Mouse (Mus musculus): ENCODE measurements around the gene Olfr1330. TPM values are rescaled to one million over a fixed set of nuclear protein-coding genes. Genes with fewer than 3 reads are reported as not detected.

Olfr1330 gene
- polyA plus RNA-seq (2012; rRNA removed) = not detected in 2 replicates

DNA sequence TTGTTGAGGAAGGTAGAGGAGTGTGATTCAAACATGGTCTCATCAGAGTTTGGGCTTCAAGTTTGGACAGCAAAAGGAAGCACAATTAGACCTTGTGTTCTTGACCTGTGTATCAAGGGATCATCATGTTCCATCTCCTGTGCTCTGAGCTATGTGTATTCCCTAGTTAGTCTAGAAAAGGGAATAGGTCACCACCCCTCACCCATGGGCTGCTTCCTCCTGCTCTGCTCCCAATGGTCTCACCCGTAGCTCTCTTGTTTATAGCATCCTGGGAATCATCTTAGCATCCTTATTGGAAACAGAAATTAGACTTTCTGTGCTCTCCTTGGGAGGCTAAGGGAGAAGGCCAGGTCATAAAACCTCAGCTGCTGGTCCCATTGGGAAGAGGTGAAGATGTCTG is at the start of gene Olfr1330:
TSS of gene Olfr1330 (plus strand) at position 301 of the 400 bp plus-strand sequence.

DNA sequence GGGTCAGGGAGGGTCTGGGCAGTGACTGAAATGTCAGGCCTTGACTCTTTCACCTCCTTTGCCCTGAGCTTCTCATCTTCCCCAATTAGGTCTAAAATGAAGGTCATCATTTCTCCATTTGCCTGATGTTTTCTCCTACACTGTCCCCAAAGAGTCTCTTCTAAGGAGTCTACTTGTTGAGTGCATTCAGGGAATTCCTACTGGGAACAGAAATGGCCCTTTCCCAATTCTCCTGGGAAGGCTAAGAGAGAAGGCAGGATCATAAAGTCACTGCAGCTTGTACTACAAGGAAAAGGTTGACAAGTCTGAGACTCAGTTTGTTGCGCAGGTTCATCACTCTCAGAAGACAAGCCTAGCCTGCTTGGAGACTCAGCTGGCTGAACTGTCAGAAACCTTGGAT is 24.0 kb upstream of the Olfr1330 start, which contains the start of gene Olfr1331:
TSS of gene Olfr1331 (plus strand) at position 301 of the 400 bp plus-strand sequence.

DNA sequence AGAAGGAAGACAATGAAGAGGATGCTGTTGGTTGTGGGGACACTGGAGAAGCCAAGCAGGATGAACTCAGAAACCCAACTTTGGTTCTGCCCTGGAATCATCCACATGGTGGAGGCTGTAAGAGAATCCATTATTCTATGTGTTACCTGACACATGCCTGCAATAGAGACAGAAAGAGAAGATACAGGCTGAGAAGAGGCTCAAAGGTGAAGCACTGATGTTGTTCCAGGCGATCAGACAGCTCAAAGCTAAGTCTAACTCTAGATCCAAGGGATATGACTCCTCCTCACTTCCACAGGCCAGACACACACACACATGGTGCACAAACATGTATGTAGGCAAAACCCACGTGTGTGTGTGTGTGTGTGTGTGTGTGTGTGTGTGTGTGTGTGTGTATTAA is 29.0 kb downstream of the Olfr1330 start, which contains the start of gene Olfr1329:
TSS of gene Olfr1329 (minus strand) at position 101 of the 400 bp plus-strand sequence.

DNA sequence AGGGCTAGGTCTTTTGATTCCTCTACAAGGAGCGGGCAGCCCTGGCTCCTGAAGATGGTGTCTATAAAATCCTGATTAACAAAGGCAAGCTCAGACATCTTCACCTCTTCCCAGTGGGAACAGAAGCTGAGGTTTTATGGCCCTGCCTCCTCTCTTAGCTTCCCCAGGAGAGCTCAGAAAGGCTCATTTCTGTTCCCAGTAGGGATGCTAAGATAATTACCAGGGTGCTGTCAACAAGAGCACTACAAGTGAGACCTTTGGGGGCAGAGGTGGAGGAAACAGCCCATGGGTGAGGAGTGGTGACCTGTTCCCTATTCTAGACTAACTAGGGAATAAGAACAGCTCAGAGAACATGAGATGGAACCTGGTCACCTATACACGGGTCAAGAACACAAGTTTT is 50.1 kb downstream of the Olfr1330 start, which contains the start of gene Olfr1328:
TSS of gene Olfr1328 (minus strand) at position 101 of the 400 bp plus-strand sequence.

Other genes starting within 250 kb of the Olfr1330 start
- gene Olfr62, start 229.6 kb upstream of the Olfr1330 start, polyA plus RNA-seq (2012; rRNA removed) = not detected in 2 replicates
- gene Olfr1342, start 195.8 kb upstream of the Olfr1330 start, polyA plus RNA-seq (2012; rRNA removed) = 0.03 and 0.06 TPM in 2 replicates
- gene Olfr1341, start 185.1 kb upstream of the Olfr1330 start, polyA plus RNA-seq (2012; rRNA removed) = not detected in 2 replicates
- gene Olfr1340, start 168.5 kb upstream of the Olfr1330 start, polyA plus RNA-seq (2012; rRNA removed) = not detected in 2 replicates
- not detected in 2 replicates for gene Olfr1339, start 156.4 kb upstream of the Olfr1330 start, polyA plus RNA-seq (2012; rRNA removed)
- not detected in 2 replicates for gene Olfr1338, start 129.9 kb upstream of the Olfr1330 start, polyA plus RNA-seq (2012; rRNA removed)
- gene Olfr1337, start 106.0 kb upstream of the Olfr1330 start, polyA plus RNA-seq (2012; rRNA removed) = not detected in 2 replicates
- gene Olfr1335, start 78.7 kb upstream of the Olfr1330 start, polyA plus RNA-seq (2012; rRNA removed) = not detected in 2 replicates
- gene Olfr1333, start 52.3 kb upstream of the Olfr1330 start, polyA plus RNA-seq (2012; rRNA removed) = not detected in 2 replicates
- gene Olfr1331, start 23.9 kb upstream of the Olfr1330 start, polyA plus RNA-seq (2012; rRNA removed) = not detected in 2 replicates
- gene Olfr1329, start 28.9 kb downstream of the Olfr1330 start, polyA plus RNA-seq (2012; rRNA removed) = not detected in 2 replicates
- gene Olfr1328, start 50.0 kb downstream of the Olfr1330 start, polyA plus RNA-seq (2012; rRNA removed) = not detected in 2 replicates
- gene Lao1, start 73.0 kb downstream of the Olfr1330 start, polyA plus RNA-seq (2012; rRNA removed) = not detected in 2 replicates
- gene Slc2a1, start 220.1 kb downstream of the Olfr1330 start, polyA plus RNA-seq (2012; rRNA removed) = 71.8 and 86.0 TPM in 2 replicates

Measured in central nervous system, embryonic 14 days (tissue).